Mouse (Mus musculus): ENCODE measurements around the gene Dnajb9.

DNA sequence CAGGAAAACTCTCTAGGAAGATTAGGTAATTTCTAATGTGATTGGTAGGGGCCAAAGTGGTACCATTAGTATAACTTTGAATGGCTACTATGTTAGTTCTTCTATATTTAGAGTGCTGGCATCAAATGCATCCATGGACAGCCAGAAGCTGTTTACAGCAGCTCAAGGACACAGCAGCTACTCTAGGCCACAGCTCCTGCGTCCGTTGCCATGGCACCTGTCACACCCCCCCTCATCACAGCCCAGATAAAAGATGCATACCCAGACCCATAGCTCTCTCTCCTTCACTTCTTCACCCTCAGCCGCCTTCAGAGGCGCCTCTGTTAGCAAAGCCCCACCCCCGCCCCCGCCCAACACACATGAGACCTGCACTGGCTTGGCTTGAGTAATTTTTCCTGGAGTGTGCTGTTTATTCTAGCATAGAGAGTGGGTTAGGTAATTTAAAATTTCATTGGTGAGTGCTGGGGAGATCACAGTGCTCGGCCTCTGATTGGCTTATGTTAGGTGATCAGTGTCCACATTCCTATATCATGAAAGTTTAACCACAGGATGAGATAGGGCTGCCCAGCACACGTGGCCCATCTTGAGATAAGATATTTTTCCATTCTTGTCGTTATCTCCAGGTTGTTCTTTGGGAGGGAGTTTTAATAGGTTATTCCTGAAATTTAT is 38.3 kb upstream of the Dnajb9 start:
- TF ChIP-seq POLR2A (IDR thresholded peaks at IDR 0.05; ENCODE audit: control insufficient read depth, extremely low read depth, insufficient read depth, low read length, poor library complexity) (no peak), CTCF (IDR thresholded peaks at IDR 0.05; ENCODE audit: borderline replicate concordance, control insufficient read depth, extremely low read depth, insufficient read depth, low read length, poor library complexity) (no peak)

Measured in thymus, adult 2 months (tissue).